Mouse (Mus musculus) midbrain, embryonic 10.5 days (tissue): ENCODE results near the gene Ldlr. TPM values are rescaled to one million over a fixed set of nuclear protein-coding genes. Genes with fewer than 3 reads are reported as not detected.
"Not testable (repeated sequence)": the region's sequence is repeated elsewhere in the genome, so short reads cannot be mapped to it uniquely, and the experiment has no call there.

ENCODE experiments used
- DNase-seq: peaks from one replicate; pipeline ENCODE4 v3.0.0-alpha.2; 2017; ENCODE audit warnings: low spot score
- H3K27ac ChIP-seq: fragments of 300-500 bp; sonication (generic); replicated peaks from 2 replicates; pipeline ENCODE4 v1.5.1; 2016; ENCODE audit warnings: mild to moderate bottlenecking
- H3K27me3 ChIP-seq: fragments of 300-500 bp; sonication (generic); 2 replicates; pipeline ENCODE4 v1.6.1; 2016; ENCODE audit warnings: low read depth, mild to moderate bottlenecking; ENCODE audit not compliant: poor library complexity, severe bottlenecking
- H3K36me3 ChIP-seq: fragments of 300-500 bp; sonication (generic); 2 replicates; pipeline ENCODE4 v1.6.1; 2016; ENCODE audit warnings: mild to moderate bottlenecking, moderate library complexity
- H3K4me1 ChIP-seq: fragments of 300-500 bp; sonication (generic); 2 replicates; pipeline ENCODE4 v1.6.1; 2016
- H3K4me3 ChIP-seq: fragments of 300-500 bp; sonication (generic); 2 replicates; pipeline ENCODE4 v1.5.1; 2016; ENCODE audit warnings: mild to moderate bottlenecking, moderate library complexity
- H3K9me3 ChIP-seq: fragments of 300-500 bp; sonication (generic); replicated peaks from 2 replicates; pipeline ENCODE4 v1.6.1; 2016; ENCODE audit warnings: mild to moderate bottlenecking
- WGBS: fragments of 180-500 bp; shearing (Covaris S2); methylation state at CpG from one replicate; pipeline ENCODE4 v1.1.7; 2016; 5-methylcytosine and 5-hydroxymethylcytosine counted together
- polyA plus RNA-seq: library from polyadenylated mRNA; unstranded; fragments of >200 nt; fragmentation: Nextera tagmentation; extraction: Ambion mirVana; gene quantifications from 2 replicates; pipeline ENCODE4 v1.2.1, GENCODE M21; 2016

Ldlr gene
- 52.2 and 58.9 TPM in 2 replicates for polyA plus RNA-seq

DNA sequence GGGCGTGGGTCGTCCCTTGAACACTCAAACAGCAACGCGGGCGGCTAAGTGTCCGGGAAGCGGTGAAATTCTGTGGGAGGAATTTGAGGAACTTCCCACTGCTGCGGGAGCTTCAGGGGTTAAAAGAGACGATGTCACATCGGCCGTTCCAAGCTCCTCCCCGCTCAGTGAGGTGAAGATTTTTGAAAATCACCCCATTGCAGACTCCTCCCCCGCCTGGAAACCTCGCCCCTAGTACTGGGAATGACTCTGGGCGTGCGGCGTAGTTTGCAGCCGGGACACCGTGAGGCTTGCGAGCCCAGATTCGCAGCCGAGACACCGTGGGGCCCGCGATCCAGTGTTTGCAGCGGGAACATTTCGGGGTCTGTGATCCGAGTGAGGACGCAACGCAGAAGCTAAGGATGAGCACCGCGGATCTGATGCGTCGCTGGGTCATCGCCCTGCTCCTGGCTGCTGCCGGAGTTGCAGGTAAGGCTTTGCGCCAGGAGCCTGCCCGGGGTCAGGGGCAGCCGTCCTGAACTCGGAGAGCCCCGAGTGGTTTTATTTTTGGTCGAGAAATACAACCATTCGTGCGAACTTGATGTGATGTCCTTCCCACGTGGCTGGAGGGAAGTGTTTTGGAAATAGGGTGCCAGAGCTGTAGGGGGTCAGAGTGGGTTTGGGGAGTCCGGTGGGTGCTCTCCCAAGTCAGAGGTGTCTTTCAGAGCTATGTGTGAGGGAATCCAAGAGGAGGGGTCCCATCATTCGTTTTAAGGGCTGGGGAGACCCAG lies at the start of gene Ldlr:
Gene Ldlr, plus strand, starts transcription at position 107 of the 770 bp plus-strand sequence.
- no peaks in the 10 kb centered on the region for H3K27me3 ChIP-seq
- WGBS = under 1% methylated on average over 47 of the region's 47 CpGs
- peak within 1 kb of the TSS; percentile 84 for H3K4me3 ChIP-seq
- H3K9me3 ChIP-seq = no peaks in the 10 kb centered on the region
- peaks cover 46% of the 10 kb centered on the region for H3K4me1 ChIP-seq
- peaks cover 40% of the 10 kb centered on the region for H3K36me3 ChIP-seq
- peak within 1 kb of the TSS; percentile 96 for H3K27ac ChIP-seq
- DNase-seq = peak; percentile 89

DNA sequence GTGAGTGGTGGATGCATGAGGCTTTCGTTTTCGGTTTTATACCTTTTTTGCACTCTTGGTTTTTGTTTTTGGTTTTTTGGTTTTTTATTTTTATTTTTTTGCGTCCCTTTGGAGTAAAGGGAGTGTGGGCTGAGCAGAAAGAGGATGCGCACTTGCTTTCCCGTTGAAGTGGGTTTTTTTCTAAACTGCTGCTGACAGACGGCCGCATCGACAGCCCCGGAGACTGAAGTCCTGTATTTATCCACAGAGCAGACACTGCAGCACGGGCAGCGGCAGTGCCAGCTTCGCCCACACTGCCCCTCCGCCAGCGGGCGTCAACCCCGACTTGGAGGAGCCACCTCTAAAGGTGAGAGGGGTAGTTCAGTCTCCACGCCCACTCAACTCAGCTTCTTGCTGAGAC lies 45.6 kb upstream of the Ldlr start:
- Histone ChIP-seq H3K4me3 (no peak overlapping the region), H3K27me3 (no peaks in the 10 kb centered on the region), H3K36me3 (peaks cover 98% of the 10 kb centered on the region), H3K9me3 (no peaks in the 10 kb centered on the region), H3K27ac (no peak overlapping the region), H3K4me1 (no peaks in the 10 kb centered on the region)
- 96% methylated on average over 17 of the region's 17 CpGs for WGBS
- DNase-seq = no peak

DNA sequence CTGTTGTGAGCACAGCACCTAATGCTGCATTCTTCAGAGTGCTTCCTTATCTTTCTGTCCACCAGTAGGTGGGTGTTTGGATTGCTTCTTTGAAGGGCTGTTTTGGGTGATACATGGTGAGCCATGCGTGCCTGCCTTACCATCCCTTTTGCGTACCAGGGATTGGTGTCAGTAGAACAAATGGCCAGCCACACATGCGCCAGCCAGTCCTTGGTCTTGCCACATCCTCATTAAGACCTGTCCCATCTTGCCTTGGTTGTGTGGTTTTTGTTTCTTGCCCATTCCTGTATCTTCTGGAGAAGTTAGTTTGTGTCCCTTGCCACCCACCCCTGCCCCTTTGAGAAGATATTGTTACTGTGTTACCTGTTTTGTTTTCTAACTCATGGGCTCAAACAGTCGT lies 42.8 kb upstream of the Ldlr start:
- no peaks in the 10 kb centered on the region for H3K4me1 ChIP-seq
- H3K4me3 ChIP-seq = no peak overlapping the region
- peaks cover 98% of the 10 kb centered on the region for H3K36me3 ChIP-seq
- no peak overlapping the region for H3K27ac ChIP-seq
- H3K9me3 ChIP-seq = no peaks in the 10 kb centered on the region
- 94% methylated on average over 4 of the region's 4 CpGs for WGBS
- no peak for DNase-seq
- H3K27me3 ChIP-seq = no peaks in the 10 kb centered on the region

DNA sequence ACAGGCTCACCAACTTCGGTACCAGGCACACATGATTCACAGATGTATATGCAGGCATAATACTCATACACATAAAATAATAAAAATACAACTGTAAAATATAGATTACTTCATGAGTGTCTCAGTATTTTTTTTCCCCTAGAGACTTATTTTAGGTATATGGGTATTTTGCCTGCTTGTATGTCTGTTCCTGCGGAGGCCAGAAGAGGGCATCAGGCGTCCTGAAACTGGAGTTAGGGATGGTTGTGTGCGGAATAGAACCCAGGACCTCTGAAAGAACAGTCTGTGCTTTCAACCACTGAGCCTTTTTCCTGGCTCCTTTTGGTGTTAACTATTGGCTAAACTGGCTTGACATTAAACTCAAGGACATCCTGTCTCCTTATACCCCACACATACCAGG lies 40.5 kb upstream of the Ldlr start:
- H3K9me3 ChIP-seq = no peaks in the 10 kb centered on the region
- peaks cover 98% of the 10 kb centered on the region for H3K36me3 ChIP-seq
- no peaks in the 10 kb centered on the region for H3K27me3 ChIP-seq
- H3K4me1 ChIP-seq = no peaks in the 10 kb centered on the region
- no peak overlapping the region for H3K4me3 ChIP-seq
- no peak overlapping the region for H3K27ac ChIP-seq
- 92% methylated on average over 4 of the region's 4 CpGs for WGBS
- DNase-seq = no peak

DNA sequence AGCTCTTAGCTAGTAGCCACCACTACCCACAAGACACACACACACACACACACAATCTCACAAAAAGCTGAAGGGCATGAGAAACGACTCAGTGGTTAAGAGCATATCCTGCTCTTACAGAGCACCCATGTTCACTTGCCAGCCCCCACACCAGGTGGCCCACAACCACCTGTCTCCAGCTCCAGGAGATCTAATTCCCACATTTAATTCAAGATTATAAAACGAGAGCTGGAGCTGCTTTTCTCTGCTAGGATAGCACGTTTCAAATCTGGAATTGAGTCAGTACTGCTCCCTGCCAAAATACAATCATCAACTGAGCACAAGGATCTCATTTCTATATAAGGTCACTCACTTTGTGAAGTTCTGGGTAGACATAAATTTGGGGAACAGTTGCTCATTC lies 39.4 kb upstream of the Ldlr start:
- no peak for DNase-seq
- no peaks in the 10 kb centered on the region for H3K27me3 ChIP-seq
- no peaks in the 10 kb centered on the region for H3K4me1 ChIP-seq
- WGBS = 90% methylated on average over 3 of the region's 3 CpGs
- no peak overlapping the region for H3K27ac ChIP-seq
- H3K36me3 ChIP-seq = peaks cover 98% of the 10 kb centered on the region
- H3K9me3 ChIP-seq = no peaks in the 10 kb centered on the region
- H3K4me3 ChIP-seq = no peak overlapping the region

DNA sequence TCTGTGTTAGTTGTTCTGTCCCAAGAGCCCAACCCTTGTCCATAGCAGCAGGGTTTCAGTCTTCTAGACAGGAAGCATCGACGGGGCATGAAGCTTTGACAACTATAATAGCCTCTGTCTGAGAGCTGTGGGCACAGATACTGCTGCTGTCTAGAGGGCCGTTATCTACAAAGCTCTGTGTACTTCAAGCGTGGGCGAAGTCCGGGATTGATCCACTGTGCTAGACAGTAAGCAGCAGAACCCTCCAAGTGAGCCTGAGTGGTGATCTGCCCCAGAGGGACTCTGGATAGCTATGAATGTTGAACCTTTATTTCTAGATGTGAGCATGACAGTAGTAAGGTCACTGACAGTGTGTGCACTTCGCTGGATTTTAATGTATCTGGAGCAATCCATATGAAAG lies 34.7 kb upstream of the Ldlr start:
- Histone ChIP-seq H3K4me1 (no peaks in the 10 kb centered on the region), H3K27me3 (no peaks in the 10 kb centered on the region), H3K9me3 (no peaks in the 10 kb centered on the region), H3K4me3 (no peak overlapping the region), H3K27ac (no peak overlapping the region), H3K36me3 (peaks cover 99% of the 10 kb centered on the region)
- no peak for DNase-seq
- WGBS = 97% methylated on average over 7 of the region's 7 CpGs

DNA sequence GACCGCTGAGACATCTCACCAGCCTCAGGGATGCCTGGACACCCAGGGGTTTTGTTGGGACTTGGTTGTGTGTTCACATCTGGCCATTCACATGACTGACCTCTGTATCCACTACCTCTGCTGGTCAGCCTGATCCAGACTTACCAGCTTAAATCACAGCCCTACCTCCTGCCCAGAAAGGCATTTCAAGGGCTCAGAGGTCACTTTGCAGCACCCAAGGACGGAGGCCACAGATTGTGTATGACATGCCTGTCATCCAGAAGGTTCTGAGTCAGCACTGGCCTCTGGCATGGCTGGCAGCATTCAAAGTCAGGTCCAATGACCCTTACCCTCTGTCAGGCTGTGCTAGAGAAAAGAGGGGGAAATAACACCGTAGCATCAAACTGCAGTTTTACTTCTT lies 33.3 kb upstream of the Ldlr start:
- Histone ChIP-seq H3K27ac (no peak overlapping the region), H3K4me3 (no peak overlapping the region), H3K4me1 (no peaks in the 10 kb centered on the region), H3K36me3 (peaks cover 99% of the 10 kb centered on the region), H3K27me3 (no peaks in the 10 kb centered on the region), H3K9me3 (no peaks in the 10 kb centered on the region)
- WGBS = 84% methylated on average over 3 of the region's 3 CpGs
- no peak for DNase-seq

DNA sequence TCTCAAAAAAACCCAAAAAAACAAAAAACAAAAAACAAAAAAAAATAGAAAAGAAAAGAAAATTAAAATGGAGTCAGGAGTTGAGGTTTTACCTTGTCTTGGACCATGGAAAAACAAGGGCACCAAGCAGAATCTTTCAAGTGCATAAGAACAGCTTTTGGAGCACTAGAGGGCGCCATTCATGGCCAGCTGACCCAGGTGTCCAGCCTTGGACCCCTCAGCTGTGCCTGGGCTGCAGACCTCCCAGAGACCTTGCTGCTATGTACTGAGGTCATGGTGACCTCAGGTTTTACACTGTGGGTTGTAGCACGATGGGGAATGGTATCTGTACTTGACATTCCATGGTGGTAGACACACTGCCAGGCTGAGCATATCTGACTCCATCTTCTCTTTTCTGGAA lies 31.4 kb upstream of the Ldlr start:
- Histone ChIP-seq H3K36me3 (peaks cover 98% of the 10 kb centered on the region), H3K27ac (no peak overlapping the region)
- peak; percentile 25 for DNase-seq

DNA sequence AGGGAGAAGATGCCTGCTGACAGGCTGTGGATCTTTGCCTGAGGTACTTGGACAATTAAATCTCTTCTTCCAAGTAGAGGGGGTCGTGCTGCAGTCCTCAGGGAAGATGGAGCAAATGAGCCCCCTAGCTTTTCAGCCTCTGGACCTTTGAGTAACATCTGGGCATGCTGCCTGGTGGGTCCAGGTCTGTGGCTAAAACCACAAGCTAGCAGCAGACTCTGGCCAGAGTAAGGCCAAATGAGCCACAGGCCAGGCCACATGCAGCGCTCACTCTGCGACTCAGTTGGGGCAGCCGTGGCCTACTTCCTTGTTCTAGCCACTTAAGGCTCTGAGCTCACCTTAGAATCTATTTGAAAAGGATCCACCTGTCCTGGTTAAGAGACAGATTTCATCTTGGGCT lies 30.8 kb upstream of the Ldlr start:
- Histone ChIP-seq H3K27me3 (no peaks in the 10 kb centered on the region), H3K36me3 (peaks cover 98% of the 10 kb centered on the region)
- WGBS = 95% methylated on average over 4 of the region's 4 CpGs

More for the DNA sequence above, 31.4 kb upstream of the Ldlr start:
- H3K27me3 ChIP-seq = no peaks in the 10 kb centered on the region
- no peak overlapping the region for H3K4me3 ChIP-seq
- H3K9me3 ChIP-seq = no peaks in the 10 kb centered on the region
- WGBS = 61% methylated on average over 2 of the region's 2 CpGs
- no peaks in the 10 kb centered on the region for H3K4me1 ChIP-seq

DNA sequence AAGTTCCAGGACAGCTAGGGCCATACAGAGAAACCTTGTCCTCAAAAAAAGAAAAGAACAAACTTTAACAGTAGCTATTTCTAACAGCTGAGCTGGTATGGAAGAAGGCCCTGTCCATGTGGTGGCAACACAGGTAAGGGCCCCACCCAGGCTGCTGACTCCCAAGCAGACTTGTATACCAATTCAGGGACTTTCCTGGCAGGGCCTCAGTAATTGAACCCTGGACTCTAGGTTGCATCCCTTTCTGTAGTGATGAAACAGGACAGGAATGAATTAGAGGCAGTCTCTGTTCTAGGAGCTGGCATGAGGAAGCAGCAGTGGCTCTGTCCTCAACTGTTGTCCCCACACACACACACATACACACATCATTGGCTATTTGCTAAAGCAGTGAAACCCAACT lies 29.2 kb upstream of the Ldlr start:
- H3K36me3 ChIP-seq = peaks cover 97% of the 10 kb centered on the region
- no peaks in the 10 kb centered on the region for H3K27me3 ChIP-seq
- no peaks in the 10 kb centered on the region for H3K9me3 ChIP-seq
- H3K4me3 ChIP-seq = no peak overlapping the region
- no peaks in the 10 kb centered on the region for H3K4me1 ChIP-seq
- DNase-seq = no peak
- H3K27ac ChIP-seq = no peak overlapping the region

More for the DNA sequence above, 30.8 kb upstream of the Ldlr start:
- Histone ChIP-seq H3K9me3 (no peaks in the 10 kb centered on the region), H3K4me3 (no peak overlapping the region), H3K27ac (no peak overlapping the region), H3K4me1 (no peaks in the 10 kb centered on the region)
- DNase-seq = no peak

DNA sequence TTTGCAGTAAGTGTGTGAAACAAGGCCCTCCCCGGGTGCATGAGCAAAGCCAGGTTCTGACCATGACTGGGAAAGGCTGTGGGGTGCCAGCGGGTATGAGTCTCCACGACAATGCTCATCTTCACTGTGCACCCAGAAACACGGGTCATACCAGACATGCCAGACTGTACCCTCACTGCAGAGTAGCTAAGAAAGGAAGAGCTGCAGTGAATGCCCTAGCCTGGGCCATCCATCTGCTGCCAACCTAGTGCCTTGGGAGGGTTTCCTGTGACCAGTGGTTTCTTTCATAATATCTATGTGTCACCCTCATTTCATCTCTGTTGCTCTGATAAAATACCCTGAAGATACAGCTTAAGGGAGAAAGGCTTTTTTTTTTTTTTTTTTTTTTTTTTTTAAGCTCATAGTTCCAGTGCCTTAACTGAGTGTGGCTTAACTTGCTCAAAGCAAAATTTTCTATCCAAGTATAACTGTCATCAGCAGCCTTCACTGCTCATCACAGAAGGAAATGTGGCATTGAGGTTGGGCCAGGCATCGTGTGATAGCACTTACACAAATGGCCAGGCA lies 28.0 kb upstream of the Ldlr start:
- Histone ChIP-seq H3K9me3 (no peaks in the 10 kb centered on the region), H3K4me3 (no peak overlapping the region), H3K27ac (no peak overlapping the region; the same call in 1 of the 2 replicates), H3K4me1 (no peaks in the 10 kb centered on the region), H3K27me3 (no peaks in the 10 kb centered on the region), H3K36me3 (peaks cover 97% of the 10 kb centered on the region)
- 90% methylated on average over 5 of the region's 5 CpGs for WGBS
- no peak for DNase-seq

DNA sequence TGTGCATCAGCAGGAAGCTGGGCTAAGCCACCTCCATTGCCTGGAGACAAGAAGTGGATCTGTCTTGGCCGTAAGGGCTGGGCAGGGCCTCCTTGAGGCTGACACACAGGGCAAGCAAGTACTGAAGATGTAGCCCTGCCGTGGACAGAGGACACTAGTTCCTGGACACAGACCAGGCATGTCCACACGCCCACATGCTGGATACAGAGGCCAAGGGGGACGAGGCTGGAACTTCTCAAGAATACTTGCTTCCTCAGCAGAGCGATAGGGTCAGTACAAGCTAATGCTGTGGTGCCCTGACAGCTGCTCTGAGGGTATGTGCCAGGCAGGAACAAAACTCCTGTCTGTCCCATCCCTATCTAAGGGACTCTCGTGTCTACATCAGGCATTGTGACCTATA lies 26.2 kb upstream of the Ldlr start:
- WGBS = 92% methylated on average over 6 of the region's 6 CpGs
- Histone ChIP-seq H3K9me3 (no peaks in the 10 kb centered on the region), H3K27me3 (no peaks in the 10 kb centered on the region), H3K27ac (no peak overlapping the region), H3K4me3 (no peak overlapping the region), H3K4me1 (no peaks in the 10 kb centered on the region), H3K36me3 (peaks cover 98% of the 10 kb centered on the region)
- no peak for DNase-seq

DNA sequence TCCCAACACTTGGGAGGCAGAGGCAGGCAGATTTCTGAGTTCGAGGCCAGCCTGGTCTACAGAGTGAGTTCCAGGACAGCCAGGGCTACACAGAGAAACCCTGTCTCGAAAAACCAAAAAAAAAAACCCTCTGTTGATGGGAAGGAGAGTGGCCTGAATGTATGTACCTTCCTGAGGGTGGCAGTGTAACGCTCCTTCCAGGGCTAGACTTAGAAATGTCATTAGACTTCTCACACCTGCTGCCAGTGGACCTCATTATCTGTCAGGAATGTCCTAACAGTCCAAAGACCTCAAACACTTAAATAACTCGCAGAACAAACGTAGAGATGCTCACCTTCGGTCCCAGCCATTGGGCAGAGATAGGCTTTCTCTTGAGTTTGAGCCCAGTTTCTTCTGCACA lies 24.0 kb upstream of the Ldlr start:
- not testable (repeated sequence) for H3K4me3 ChIP-seq, H3K9me3 ChIP-seq, H3K4me1 ChIP-seq, H3K27ac ChIP-seq, DNase-seq, H3K27me3 ChIP-seq
- peaks cover 98% of the 10 kb centered on the region for H3K36me3 ChIP-seq
- WGBS = 93% methylated on average over 6 of the region's 6 CpGs
